Mouse (Mus musculus) MEL (cell line): ENCODE data around the gene Ankrd44. TPM values are rescaled to one million over a fixed set of nuclear protein-coding genes. Genes with fewer than 3 reads are reported as not detected.
A peak's percentile ranks its signal among the peaks of the same experiment; 100 is the strongest.

Experiments
- DNase-seq: peaks from one replicate; pipeline ENCODE4 v3.0.0; 2011; ENCODE audit warnings: low read depth, low spot score
- H3K27ac ChIP-seq: 2 replicates; pipeline ENCODE4 v1.5.1; 2012; ENCODE audit warnings: low read depth, mild to moderate bottlenecking, control low read depth, low read length, moderate library complexity; ENCODE audit not compliant: control insufficient read depth
- H3K27me3 ChIP-seq, 2 experiments: fragments of 150-350 bp in 1 of 2; sonication (generic) in 1 of 2; 2 replicates each; pipeline ENCODE4 v1.6.1; 2012; ENCODE audit warnings: low read length in 2 of 2, mild to moderate bottlenecking in 2 of 2, improper control_type of control experiment in 1 of 2, moderate library complexity in 1 of 2; ENCODE audit not compliant: insufficient read depth in 2 of 2, control insufficient read depth in 1 of 2
- H3K36me3 ChIP-seq, 2 experiments: 2 replicates each; pipeline ENCODE4 v1.6.1; 2012 to 2014; ENCODE audit warnings: low read length in 2 of 2, improper control_type of control experiment in 1 of 2, inconsistent platforms in 1 of 2, mild to moderate bottlenecking in 1 of 2; ENCODE audit not compliant: insufficient read depth in 2 of 2, control insufficient read depth in 1 of 2
- H3K4me1 ChIP-seq, 2 experiments: fragments of 150-350 bp in 1 of 2; sonication (generic) in 1 of 2; 2 replicates each; pipeline ENCODE4 v1.6.1; 2012; ENCODE audit warnings: low read length in 2 of 2, improper control_type of control experiment in 1 of 2, mild to moderate bottlenecking in 1 of 2; ENCODE audit not compliant: insufficient read depth in 2 of 2, control insufficient read depth in 1 of 2
- H3K4me3 ChIP-seq, 2 experiments: fragments of 150-350 bp in 1 of 2; sonication (generic) in 1 of 2; 2 replicates each; pipeline ENCODE4 v1.5.1; 2012; ENCODE audit warnings: low read depth in 2 of 2, low read length in 2 of 2, mild to moderate bottlenecking in 2 of 2, moderate library complexity in 2 of 2, control low read depth in 1 of 2, improper control_type of control experiment in 1 of 2; ENCODE audit not compliant: control insufficient read depth in 1 of 2, insufficient read depth in 1 of 2
- H3K79me2 ChIP-seq: 2 replicates; pipeline ENCODE4 v1.6.1; 2012; ENCODE audit warnings: mild to moderate bottlenecking, low read length, moderate library complexity; ENCODE audit not compliant: control insufficient read depth, poor library complexity, insufficient read depth
- H3K9ac ChIP-seq: 2 replicates; pipeline ENCODE4 v1.6.1; 2012; ENCODE audit warnings: low read depth, mild to moderate bottlenecking, control low read depth, low read length, moderate library complexity; ENCODE audit not compliant: control insufficient read depth, poor library complexity, severe bottlenecking
- H3K9me3 ChIP-seq: fragments of 150-350 bp; sonication (generic); replicated peaks from 2 replicates; pipeline ENCODE4 v1.6.1; 2012; ENCODE audit warnings: mild to moderate bottlenecking, low read length, improper control_type of control experiment, moderate library complexity; ENCODE audit not compliant: insufficient read depth
- GATA1 ChIP-seq: IDR thresholded peaks from 2 replicates; pipeline ENCODE4 v1.6.1; 2011; ENCODE audit warnings: low read depth, low read length, improper control_type of control experiment
- HCFC1 ChIP-seq: IDR thresholded peaks from 2 replicates; pipeline ENCODE4 v1.6.1; 2012; ENCODE audit warnings: low read depth, mild to moderate bottlenecking, inconsistent platforms, low read length, improper control_type of control experiment, moderate library complexity
- MAFK ChIP-seq: IDR thresholded peaks from 2 replicates; pipeline ENCODE4 v1.6.1; 2011; ENCODE audit warnings: low read depth, mild to moderate bottlenecking, low read length, improper control_type of control experiment, borderline replicate concordance
- MAX ChIP-seq: IDR thresholded peaks from 2 replicates; pipeline ENCODE4 v1.6.1; 2011; ENCODE audit warnings: low read length, improper control_type of control experiment
- MAZ ChIP-seq: IDR thresholded peaks from 2 replicates; pipeline ENCODE4 v1.6.1; 2012; ENCODE audit warnings: low read depth, mild to moderate bottlenecking, inconsistent platforms, low read length, improper control_type of control experiment
- NRF1 ChIP-seq: IDR thresholded peaks from 2 replicates; pipeline ENCODE4 v1.6.1; 2014; ENCODE audit warnings: low read depth, mild to moderate bottlenecking, inconsistent platforms, low read length, improper control_type of control experiment, moderate library complexity; ENCODE audit not compliant: poor library complexity, insufficient read depth, severe bottlenecking
- POLR2A ChIP-seq, 2 experiments: IDR thresholded peaks; 2 replicates each; pipeline ENCODE4 v1.6.1; 2011 to 2012; ENCODE audit warnings: low read length in 2 of 2, mild to moderate bottlenecking in 2 of 2, control low read depth in 1 of 2, improper control_type of control experiment in 1 of 2, low read depth in 1 of 2, moderate library complexity in 1 of 2; ENCODE audit not compliant: control insufficient read depth in 1 of 2, insufficient read depth in 1 of 2, poor library complexity in 1 of 2
- RCOR1 ChIP-seq: IDR thresholded peaks from 2 replicates; pipeline ENCODE4 v1.6.1; 2012; ENCODE audit warnings: low read depth, mild to moderate bottlenecking, inconsistent platforms, low read length, improper control_type of control experiment
- SMC3 ChIP-seq: IDR thresholded peaks from 2 replicates; pipeline ENCODE4 v1.6.1; 2011; ENCODE audit warnings: low read depth, low read length, improper control_type of control experiment
- TBP ChIP-seq: IDR thresholded peaks from 2 replicates; pipeline ENCODE4 v1.8.0; 2011; ENCODE audit warnings: low read depth, low read length, improper control_type of control experiment
- USF2 ChIP-seq, 2 experiments: IDR thresholded peaks; 2 replicates each; pipeline ENCODE4 v1.6.1; 2011 to 2012; ENCODE audit warnings: improper control_type of control experiment in 2 of 2, low read length in 2 of 2, borderline replicate concordance in 1 of 2, inconsistent platforms in 1 of 2, low read depth in 1 of 2, mild to moderate bottlenecking in 1 of 2; ENCODE audit not compliant: insufficient read depth in 1 of 2
- ZNF384 ChIP-seq: IDR thresholded peaks from 2 replicates; pipeline ENCODE4 v1.6.1; 2012; ENCODE audit warnings: low read depth, mild to moderate bottlenecking, inconsistent platforms, low read length, improper control_type of control experiment
- polyA plus RNA-seq, 2 experiments: library from polyadenylated mRNA; stranded (reverse) in 1 of 2; unstranded in 1 of 2; fragments of >175 nt in 1 of 2; fragments of >200 nt in 1 of 2; gene quantifications; 2 replicates each; pipeline versions ENCODE4 v1.2.1 to v1.2.4; 2012; ENCODE audit warnings: low replicate concordance in 2 of 2, low read depth in 1 of 2; ENCODE audit not compliant: insufficient read length in 2 of 2, insufficient read depth in 1 of 2, missing spikeins in 1 of 2
- total RNA-seq: library from RNA; depleted of rRNA; stranded (reverse); fragments of 300-350 nt; gene quantifications from 2 replicates; pipeline ENCODE4 v1.2.3, GENCODE M21; 2012

Ankrd44 gene
- total and polyA plus RNA-seq, 3 experiments: 2.3 to 4.4 TPM; not detected in 1

GRCm38 (mm10) chr1:54837721-54838485 is 88.3 kb downstream of the Ankrd44 start:
- H3K27me3 ChIP-seq: no peaks in the 10 kb centered on the region
- DNase-seq: no peak
- TF ChIP-seq USF2 (IDR thresholded peaks at IDR 0.05; ENCODE audit: borderline replicate concordance in 1 of 2, insufficient read depth in 1 of 2, low read depth in 1 of 2, low read length in 2 of 2): no peak
- TF ChIP-seq GATA1: no peak
- TF ChIP-seq ZNF384: no peak
- TF ChIP-seq RCOR1: no peak
- TF ChIP-seq SMC3: no peak
- no peak for TF ChIP-seq MAX
- TF ChIP-seq NRF1: no peak
- TF ChIP-seq TBP: no peak
- TF ChIP-seq MAFK: no peak
- no peak for TF ChIP-seq HCFC1
- TF ChIP-seq, all 39 proteins: peak for 0
- H3K36me3 ChIP-seq: no peaks in the 10 kb centered on the region
- H3K4me3 ChIP-seq: no peak overlapping the region
- no peak overlapping the region for H3K27ac ChIP-seq
- H3K4me1 ChIP-seq: 0 out of 4 replicates have a peak, but pooled peaks cover 0 to 2% of the 10 kb centered on the region in 2 experiments
- no peaks in the 10 kb centered on the region for H3K9me3 ChIP-seq
- H3K9ac ChIP-seq: no peak overlapping the region
- no peaks in the 10 kb centered on the region for H3K79me2 ChIP-seq

- DNase-seq: peak; percentile 29
- H3K79me2 ChIP-seq: no peaks in the 10 kb centered on the region
- H3K9me3 ChIP-seq: no peaks in the 10 kb centered on the region
- no peaks in the 10 kb centered on the region for H3K27me3 ChIP-seq
- H3K4me3 ChIP-seq: no peak overlapping the region
- H3K9ac ChIP-seq: no peak overlapping the region
- H3K4me1 ChIP-seq: 0 out of 4 replicates have a peak, but pooled peaks cover 0 to 2% of the 10 kb centered on the region in 2 experiments
- no peak overlapping the region for H3K27ac ChIP-seq
- no peaks in the 10 kb centered on the region for H3K36me3 ChIP-seq
- TF ChIP-seq MAZ (no peak), POLR2A (IDR thresholded peaks at IDR 0.05; ENCODE audit: control insufficient read depth in 1 of 2, insufficient read depth in 1 of 2, low read depth in 1 of 2, low read length in 2 of 2, poor library complexity in 1 of 2) (no peak), HCFC1 (no peak), RCOR1 (no peak), MAX (no peak)
Observed at GRCm38 (mm10) chr1:54835661-54836205, 90.5 kb downstream of the Ankrd44 start.
